Mouse (Mus musculus) kidney, adult 2 months (tissue): Measurements from ENCODE around the gene Prrg2. TPM values are rescaled to one million over a fixed set of nuclear protein-coding genes. Genes with fewer than 3 reads are reported as not detected.
"Not testable (repeated sequence)": the region's sequence is repeated elsewhere in the genome, so short reads cannot be mapped to it uniquely, and the experiment has no call there.

ENCODE experiments used
- DNase-seq: peaks from one replicate; pipeline ENCODE4 v3.0.0; 2021
- H3K27ac ChIP-seq: fragments of 200-500 bp; 2 replicates; pipeline ENCODE4 v1.5.1; 2012; ENCODE audit warnings: low read depth, low read length, control low read depth, inconsistent platforms; ENCODE audit not compliant: insufficient read depth
- H3K27me3 ChIP-seq: fragments of 200-500 bp; replicated peaks from 2 replicates; pipeline ENCODE4 v1.6.1; 2012; ENCODE audit warnings: mild to moderate bottlenecking, moderate library complexity, low read length, inconsistent platforms; ENCODE audit not compliant: control insufficient read depth, insufficient read depth
- H3K36me3 ChIP-seq: fragments of 200-500 bp; 2 replicates; pipeline ENCODE4 v1.6.1; 2012; ENCODE audit warnings: mild to moderate bottlenecking, moderate library complexity, low read length, inconsistent platforms; ENCODE audit not compliant: control insufficient read depth, insufficient read depth
- H3K4me1 ChIP-seq: fragments of 200-500 bp; 2 replicates; pipeline ENCODE4 v1.6.1; 2011; ENCODE audit warnings: low read length; ENCODE audit not compliant: control insufficient read depth, insufficient read depth
- H3K4me3 ChIP-seq: fragments of 200-500 bp; 2 replicates; pipeline ENCODE4 v1.5.1; 2011; ENCODE audit warnings: mild to moderate bottlenecking, low read depth, low read length, control low read depth; ENCODE audit not compliant: insufficient read depth
- CTCF ChIP-seq: fragments of 200-500 bp; conservative IDR thresholded peaks from 2 replicates; pipeline ENCODE4 v1.5.1; 2011; ENCODE audit warnings: low read depth, mild to moderate bottlenecking, control low read depth, low read length, moderate library complexity, mixed read lengths; ENCODE audit not compliant: insufficient read depth, insufficient read length
- POLR2A ChIP-seq: fragments of 200-500 bp; IDR thresholded peaks from one replicate; pipeline ENCODE4 v1.6.1; 2011; ENCODE audit warnings: low read depth, low read length, control low read depth
- WGBS: fragments of 180-500 bp; shearing (Covaris S2); methylation state at CpG from one replicate; pipeline ENCODE4 v1.1.7; 2018; 5-methylcytosine and 5-hydroxymethylcytosine counted together
- polyA plus RNA-seq: library from polyadenylated mRNA; depleted of rRNA; stranded (reverse); fragments of >200 nt; gene quantifications from 2 replicates; pipeline ENCODE4 v1.2.3, GENCODE M21; 2012; rRNA removed

The Prrg2 gene
- 80.9 and 95.4 TPM in 2 replicates for polyA plus RNA-seq

DNA sequence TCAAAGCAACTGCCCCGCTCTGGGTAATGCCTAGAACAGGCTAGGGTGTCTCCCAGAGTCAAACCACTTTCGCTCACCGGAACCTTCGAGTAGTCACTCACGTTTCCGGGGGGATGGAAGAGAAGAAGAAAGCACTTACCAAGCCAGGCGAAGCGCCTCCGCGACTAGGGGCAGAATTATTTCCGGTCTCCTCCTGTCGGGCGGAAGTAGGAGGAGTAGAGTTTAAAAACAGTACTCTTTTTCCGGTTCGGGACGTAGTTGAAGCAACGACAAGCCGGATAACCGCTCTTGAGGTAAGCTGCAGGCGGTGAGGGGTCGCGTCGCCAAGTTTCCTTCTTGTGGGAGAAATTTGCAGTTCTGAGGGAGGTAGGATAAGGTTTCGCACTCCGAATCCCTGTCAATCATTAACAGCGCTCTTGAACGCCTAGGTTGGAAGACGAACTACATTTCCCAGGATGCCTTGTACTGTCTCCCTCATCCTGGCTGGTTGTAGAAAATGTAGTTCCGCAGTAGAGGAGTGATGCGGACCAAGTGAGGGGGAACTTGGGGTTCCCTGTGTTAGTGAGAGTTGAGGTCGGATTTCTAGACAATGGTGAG is at the start of gene Prrg2, which contains the start of gene Nosip:
TSS of gene Prrg2 (minus strand) at position 439 of the 597 bp plus-strand sequence.
TSS of gene Nosip (plus strand) at position 191 of the 597 bp plus-strand sequence.
- no peaks in the 10 kb centered on the region for H3K27me3 ChIP-seq
- peaks cover 7% of the 10 kb centered on the region; the same call in 1 of the 2 replicates for H3K4me1 ChIP-seq
- H3K4me3 ChIP-seq = peak within 1 kb of the TSS; percentile 98
- WGBS = under 1% methylated on average over 31 of the region's 31 CpGs
- peak; percentile 98 for DNase-seq
- H3K36me3 ChIP-seq = no peaks in the 10 kb centered on the region
- TF ChIP-seq CTCF = 0 out of 2 replicates have a peak, but pooled peaks have one; percentile 16
- no peak for TF ChIP-seq POLR2A
- peak within 1 kb of the TSS; percentile 100 for H3K27ac ChIP-seq

DNA sequence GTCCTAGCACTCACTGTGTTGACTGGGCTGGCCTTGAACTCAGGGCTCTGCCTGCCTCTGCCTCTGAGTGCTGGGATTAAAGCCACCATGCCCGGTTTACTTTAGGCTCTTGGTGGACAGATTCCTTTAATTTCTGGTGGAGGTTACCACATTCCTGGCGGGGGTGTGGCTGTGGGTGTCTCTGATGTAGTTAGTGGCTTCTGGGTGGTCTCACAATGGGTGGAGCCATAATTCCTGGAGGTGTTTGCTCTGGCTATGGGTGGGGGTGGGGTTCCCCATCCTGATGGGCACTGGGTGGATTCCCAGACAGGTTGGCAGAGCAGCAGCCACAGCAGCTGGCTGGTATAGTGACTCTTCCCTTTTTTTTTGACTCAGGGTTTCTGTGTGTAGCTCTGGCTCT is 49.5 kb upstream of the Prrg2 start:
- WGBS = 72% methylated on average over 2 of the region's 2 CpGs
- Histone ChIP-seq H3K4me1 (no peaks in the 10 kb centered on the region), H3K36me3 (no peaks in the 10 kb centered on the region), H3K27me3 (no peaks in the 10 kb centered on the region), H3K4me3 (no peak overlapping the region), H3K27ac (no peak overlapping the region)
- TF ChIP-seq CTCF = no peak
- TF ChIP-seq POLR2A = no peak
- DNase-seq = no peak

DNA sequence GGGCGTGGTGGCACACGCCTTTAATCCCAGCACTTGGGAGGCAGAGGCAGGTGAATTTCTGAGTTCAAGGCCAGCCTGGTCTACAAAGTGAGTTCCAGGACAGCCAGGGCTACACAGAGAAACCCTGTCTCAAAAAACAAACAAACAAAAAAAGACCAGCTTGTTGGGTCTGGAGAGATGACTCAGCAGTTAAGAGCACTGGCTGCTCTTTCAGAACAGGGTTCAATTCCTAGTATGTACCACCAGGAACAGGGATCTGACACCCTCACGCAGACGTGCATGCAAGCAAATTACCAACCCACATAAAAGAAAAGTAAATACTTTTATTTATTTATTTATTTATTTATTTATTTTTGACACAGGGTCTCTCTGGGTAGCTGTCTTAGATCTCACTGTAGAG is 47.6 kb upstream of the Prrg2 start:
- not testable (repeated sequence) for H3K36me3 ChIP-seq, H3K4me3 ChIP-seq, DNase-seq, H3K27me3 ChIP-seq, H3K27ac ChIP-seq, H3K4me1 ChIP-seq
- 90% methylated on average over 4 of the region's 4 CpGs for WGBS

DNA sequence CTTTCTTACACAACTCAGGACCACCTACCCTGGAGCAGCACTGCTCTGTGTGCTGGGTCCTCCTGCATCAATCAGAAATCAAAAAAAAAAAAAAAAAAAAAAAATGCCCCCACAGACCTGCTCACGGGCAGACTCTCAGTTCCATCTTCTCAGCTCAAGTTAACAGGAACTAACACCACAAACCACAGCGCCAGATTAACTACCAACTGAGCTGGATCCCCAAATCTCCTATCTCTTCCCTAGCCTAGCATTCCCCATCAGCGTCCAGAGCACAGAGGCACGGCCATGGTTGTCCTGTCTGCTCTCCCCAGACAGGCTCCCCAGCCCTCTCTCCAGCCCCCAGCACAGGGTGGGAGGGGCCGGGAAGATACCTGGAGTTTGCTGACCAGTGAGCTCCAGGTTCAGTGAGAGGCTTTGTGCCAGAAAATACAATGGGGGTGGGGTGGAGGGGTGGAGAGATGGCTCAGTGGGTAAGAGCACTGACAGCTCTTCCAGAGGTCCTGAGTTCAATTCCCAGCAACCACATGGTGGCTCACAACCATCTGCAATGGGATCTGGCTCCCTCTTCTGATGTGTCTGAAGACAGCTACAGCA is 44.7 kb upstream of the Prrg2 start:
- peaks cover 15% of the 10 kb centered on the region; the same call in 1 of the 2 replicates for H3K4me1 ChIP-seq
- TF ChIP-seq CTCF = no peak
- TF ChIP-seq POLR2A = no peak

DNA sequence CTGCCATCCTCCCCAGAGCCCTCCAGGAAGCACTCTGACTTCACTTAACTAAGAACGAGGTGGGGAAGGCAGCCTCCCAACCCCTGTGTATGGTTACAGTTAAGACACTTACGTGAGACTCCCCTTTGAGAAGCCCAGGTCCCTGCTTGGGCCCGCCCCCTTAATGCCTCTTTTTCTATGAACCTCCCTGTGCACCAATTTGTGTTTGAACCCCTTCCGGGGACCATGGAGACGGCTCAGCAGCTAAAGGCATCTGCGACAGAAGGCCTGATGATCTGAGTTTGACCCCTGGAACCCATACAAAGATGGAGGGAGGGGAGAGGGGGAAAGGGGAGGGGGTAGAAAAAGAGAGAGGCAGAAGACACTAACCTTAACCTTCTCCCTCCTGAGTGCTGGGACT is 44.0 kb upstream of the Prrg2 start:
- no peaks in the 10 kb centered on the region for H3K27me3 ChIP-seq
- no peak for DNase-seq
- H3K4me3 ChIP-seq = no peak overlapping the region
- peaks cover 20% of the 10 kb centered on the region for H3K4me1 ChIP-seq
- no peaks in the 10 kb centered on the region for H3K36me3 ChIP-seq
- H3K27ac ChIP-seq = no peak overlapping the region
- WGBS = 89% methylated on average over 6 of the region's 6 CpGs
- TF ChIP-seq POLR2A = no peak
- no peak for TF ChIP-seq CTCF

More for the DNA sequence above, 44.7 kb upstream of the Prrg2 start:
- Histone ChIP-seq H3K27me3 (no peaks in the 10 kb centered on the region), H3K4me3 (no peak overlapping the region), H3K27ac (no peak overlapping the region), H3K36me3 (no peaks in the 10 kb centered on the region)
- WGBS = 67% methylated on average over 5 of the region's 5 CpGs
- no peak for DNase-seq

DNA sequence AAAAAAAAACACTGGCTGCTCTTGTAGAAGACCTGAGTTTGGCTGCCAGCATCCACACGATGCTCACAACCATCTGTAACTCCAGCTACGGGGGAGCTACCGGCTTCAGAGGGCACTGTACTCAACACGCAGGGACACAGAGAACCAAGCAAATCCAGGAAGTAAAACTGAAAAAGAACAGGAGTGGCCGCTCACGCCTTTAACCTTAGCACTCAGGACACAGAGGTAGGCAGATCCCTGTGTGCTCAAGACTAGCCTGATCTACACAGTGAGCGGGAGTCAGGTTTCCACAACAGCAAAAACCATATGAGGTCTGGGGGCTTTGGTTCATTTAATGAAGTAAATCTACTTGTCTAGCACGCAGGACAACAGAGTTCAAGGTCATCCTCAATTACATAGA is 43.0 kb upstream of the Prrg2 start:
- no peak for TF ChIP-seq CTCF
- TF ChIP-seq POLR2A = no peak
- 63% methylated on average over 8 of the region's 8 CpGs for WGBS
- no peak overlapping the region for H3K4me3 ChIP-seq
- peaks cover 20% of the 10 kb centered on the region for H3K4me1 ChIP-seq
- no peak for DNase-seq
- no peaks in the 10 kb centered on the region for H3K27me3 ChIP-seq
- H3K36me3 ChIP-seq = no peaks in the 10 kb centered on the region
- H3K27ac ChIP-seq = no peak overlapping the region

DNA sequence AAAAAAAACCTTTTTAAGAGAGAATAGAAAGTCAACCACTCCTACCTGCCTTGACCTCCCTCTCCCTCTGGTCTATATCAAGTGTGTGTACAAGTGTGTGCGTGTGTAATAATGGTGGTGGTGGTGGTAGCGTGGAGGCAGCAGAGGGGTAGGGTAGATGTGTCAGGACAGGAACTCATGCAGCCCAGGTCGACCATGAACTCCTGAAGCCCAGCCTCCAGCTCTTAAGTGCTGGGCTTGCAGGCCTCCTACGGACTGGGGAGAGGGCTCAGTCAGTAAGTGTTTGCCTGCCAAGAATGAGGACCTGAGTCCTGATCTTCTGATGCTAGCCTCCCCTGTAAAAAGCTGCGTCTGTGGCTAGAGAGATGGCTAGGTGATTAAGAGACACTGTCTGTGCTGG is 42.5 kb upstream of the Prrg2 start:
- H3K27me3 ChIP-seq = no peaks in the 10 kb centered on the region
- DNase-seq = no peak
- H3K4me1 ChIP-seq = peaks cover 20% of the 10 kb centered on the region
- no peaks in the 10 kb centered on the region for H3K36me3 ChIP-seq
- TF ChIP-seq CTCF = no peak
- no peak for TF ChIP-seq POLR2A
- H3K27ac ChIP-seq = no peak overlapping the region
- no peak overlapping the region for H3K4me3 ChIP-seq
- WGBS = 86% methylated on average over 5 of the region's 5 CpGs

DNA sequence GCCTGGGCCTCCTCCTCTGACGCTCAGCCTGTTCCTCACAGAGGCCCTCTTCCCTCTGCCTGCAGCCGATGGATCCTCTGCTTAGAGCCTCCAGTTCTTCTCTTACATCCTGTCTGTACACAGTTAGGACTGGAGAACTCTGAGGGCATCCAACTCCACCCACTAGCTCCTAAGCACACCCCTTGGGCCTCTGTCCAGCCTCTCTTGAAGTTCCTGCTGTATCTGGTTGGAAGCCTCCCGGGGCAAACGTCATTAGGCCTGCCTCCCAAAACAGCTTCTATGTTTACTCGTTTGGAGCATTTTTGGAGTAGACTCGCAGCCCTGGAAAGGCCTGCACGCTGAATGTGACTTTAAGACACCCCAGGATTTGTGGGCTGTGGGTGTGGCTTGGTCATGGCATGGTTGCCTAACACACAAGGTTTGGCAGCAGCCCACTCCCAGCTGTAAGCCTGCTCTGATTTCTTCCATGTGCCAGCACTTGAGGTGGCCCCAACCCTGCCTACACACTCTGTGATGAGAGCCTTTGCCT is 41.2 kb upstream of the Prrg2 start, which contains the start of gene Fcgrt:
TSS of gene Fcgrt (minus strand) at position 200 of the 529 bp plus-strand sequence.
- peak; percentile 99 for DNase-seq

More for the DNA sequence above, 41.2 kb upstream of the Prrg2 start, which contains the start of gene Fcgrt:
- TF ChIP-seq POLR2A (peak; percentile 55), CTCF (no peak)
- 2% methylated on average over 7 of the region's 7 CpGs for WGBS
- Histone ChIP-seq H3K4me3 (peak within 1 kb of the TSS; percentile 73), H3K27ac (peak within 1 kb of the TSS; percentile 96), H3K27me3 (no peaks in the 10 kb centered on the region), H3K4me1 (peaks cover 20% of the 10 kb centered on the region), H3K36me3 (no peaks in the 10 kb centered on the region)
